Mouse (Mus musculus): ENCODE data around the gene Xrcc5. TPM values are rescaled to one million over a fixed set of nuclear protein-coding genes. Genes with fewer than 3 reads are reported as not detected.

Xrcc5 gene
- 41.2 TPM for polyA plus RNA-seq (2017; shearing (Covaris generic))

DNA sequence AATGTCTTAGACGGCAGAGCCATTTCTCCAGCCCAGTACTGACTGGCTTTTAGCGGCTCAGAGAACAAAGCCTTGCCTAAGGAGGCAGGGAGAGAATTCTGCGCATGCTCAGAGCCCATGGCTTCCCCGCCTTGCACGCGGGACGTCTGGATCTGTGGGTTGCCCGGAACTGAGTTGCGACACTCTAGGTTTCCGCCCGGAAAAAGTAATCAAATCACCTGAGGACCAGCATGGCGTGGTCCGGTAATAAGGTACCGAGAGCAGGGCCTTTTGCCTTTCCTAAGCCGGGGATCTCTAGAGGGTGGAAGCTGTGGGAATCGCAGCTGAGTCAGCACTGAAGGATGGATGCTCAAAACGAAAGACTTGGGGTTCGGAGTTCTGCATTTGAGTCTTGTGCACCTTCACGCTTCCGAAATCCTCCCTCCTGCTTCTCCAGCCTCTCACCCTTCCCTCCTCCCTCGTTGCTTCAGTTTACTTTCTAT lies at the start of gene Xrcc5:
Gene Xrcc5 (plus strand): TSS at position 105 of the 482 bp plus-strand sequence.

GRCm38 (mm10) chr1:72283992-72284485 lies 23.2 kb upstream of the Xrcc5 start, which contains the start of the genes Pecr and Tmem169:
Gene Pecr, minus strand, starts transcription at chr1:72284314.
Gene Tmem169, plus strand, starts transcription at chr1:72284369.

Other genes with a start within 250 kb of the Xrcc5 start
- gene Mreg, start 95.1 kb upstream of the Xrcc5 start, polyA plus RNA-seq (2017; shearing (Covaris generic)), result not detected
- 5.0 TPM for gene Pecr, start 23.1 kb upstream of the Xrcc5 start, polyA plus RNA-seq (2017; shearing (Covaris generic))
- not detected for gene Tmem169, start 23.1 kb upstream of the Xrcc5 start, polyA plus RNA-seq (2017; shearing (Covaris generic))
- gene March4, start 229.5 kb downstream of the Xrcc5 start, polyA plus RNA-seq (2017; shearing (Covaris generic)), result not detected

Data from activated CD4-positive, CD25-positive, alpha-beta regulatory T cell, adult 9 weeks (primary cell).